Mouse (Mus musculus) heart, embryonic 13.5 days (tissue): Measurements from ENCODE around the gene Colq. TPM values are rescaled to one million over a fixed set of nuclear protein-coding genes. Genes with fewer than 3 reads are reported as not detected.

Experiments
- ATAC-seq: fragments of 200-750 bp; cut with Nextera tagmentation; 2 replicates; pipeline ENCODE4 v1.8.0; 2017; ENCODE audit warnings: moderate TSS enrichment; ENCODE audit not compliant: insufficient number of reproducible peaks, low FRiP score, low TSS enrichment; ENCODE audit errors: extremely low read depth
- H3K27ac ChIP-seq: fragments of 300-500 bp; sonication (generic); replicated peaks from 2 replicates; pipeline ENCODE4 v1.5.1; 2015; ENCODE audit warnings: moderate library complexity, mild to moderate bottlenecking, inconsistent platforms
- H3K27me3 ChIP-seq: fragments of 300-500 bp; sonication (generic); replicated peaks from 2 replicates; pipeline ENCODE4 v1.6.1; 2015; ENCODE audit warnings: mild to moderate bottlenecking, inconsistent platforms
- H3K36me3 ChIP-seq: fragments of 300-500 bp; sonication (generic); 2 replicates; pipeline ENCODE4 v1.6.1; 2015; ENCODE audit warnings: mild to moderate bottlenecking, inconsistent platforms
- H3K4me1 ChIP-seq: fragments of 300-500 bp; sonication (generic); 2 replicates; pipeline ENCODE4 v1.6.1; 2015; ENCODE audit warnings: inconsistent platforms
- H3K4me2 ChIP-seq: fragments of 300-500 bp; sonication (generic); 2 replicates; pipeline ENCODE4 v1.6.1; 2015; ENCODE audit warnings: inconsistent platforms, mild to moderate bottlenecking, moderate library complexity
- H3K4me3 ChIP-seq: fragments of 300-500 bp; sonication (generic); 2 replicates; pipeline ENCODE4 v1.5.1; 2015; ENCODE audit warnings: moderate library complexity, mild to moderate bottlenecking, inconsistent platforms
- H3K9ac ChIP-seq: fragments of 300-500 bp; sonication (generic); 2 replicates; pipeline ENCODE4 v1.6.1; 2015; ENCODE audit warnings: inconsistent platforms, mild to moderate bottlenecking, moderate library complexity
- H3K9me3 ChIP-seq: fragments of 300-500 bp; sonication (generic); 2 replicates; pipeline ENCODE4 v1.6.1; 2016; ENCODE audit warnings: inconsistent platforms
- WGBS: fragments of 180-500 bp; shearing (Covaris S2); methylation state at CpG from one replicate; pipeline ENCODE4 v1.1.7; 2015; ENCODE audit warnings: mixed read lengths; 5-methylcytosine and 5-hydroxymethylcytosine counted together
- polyA plus RNA-seq: library from polyadenylated mRNA; unstranded; fragments of >200 nt; fragmentation: Nextera tagmentation; extraction: Ambion mirVana; gene quantifications from 2 replicates; pipeline ENCODE4 v1.2.1, GENCODE M21; 2015

The Colq gene
- polyA plus RNA-seq, 1 experiment from 2014 or later = 8.1 TPM

DNA sequence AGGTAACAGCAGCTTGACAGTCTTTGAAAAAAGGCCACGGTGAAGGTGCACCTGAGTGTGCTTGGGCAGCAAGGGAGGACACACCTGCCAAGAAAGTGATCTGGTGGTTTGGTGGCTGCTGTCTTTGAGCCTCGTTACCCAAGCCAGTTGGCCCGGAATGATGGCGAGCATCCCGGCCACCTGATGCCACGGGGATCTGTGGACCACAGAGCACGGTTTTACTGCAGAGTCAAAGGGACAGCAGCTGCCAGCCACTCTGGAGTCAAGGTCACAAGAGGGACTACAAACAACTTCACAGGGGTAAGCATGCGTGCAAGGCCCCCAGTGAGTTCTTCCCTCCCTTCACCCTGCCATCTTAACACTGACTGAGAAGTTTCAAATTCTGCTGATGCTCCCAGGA is 33.9 kb downstream of the Colq start:
- Histone ChIP-seq H3K4me2 (no peak overlapping the region), H3K4me3 (no peak overlapping the region), H3K4me1 (peaks cover 48% of the 10 kb centered on the region), H3K27me3 (peaks cover 36% of the 10 kb centered on the region), H3K36me3 (no peaks in the 10 kb centered on the region), H3K9me3 (no peaks in the 10 kb centered on the region), H3K27ac (no peak overlapping the region), H3K9ac (no peak overlapping the region)
- ATAC-seq = no peak
- WGBS = 79% methylated on average over 8 of the region's 8 CpGs

DNA sequence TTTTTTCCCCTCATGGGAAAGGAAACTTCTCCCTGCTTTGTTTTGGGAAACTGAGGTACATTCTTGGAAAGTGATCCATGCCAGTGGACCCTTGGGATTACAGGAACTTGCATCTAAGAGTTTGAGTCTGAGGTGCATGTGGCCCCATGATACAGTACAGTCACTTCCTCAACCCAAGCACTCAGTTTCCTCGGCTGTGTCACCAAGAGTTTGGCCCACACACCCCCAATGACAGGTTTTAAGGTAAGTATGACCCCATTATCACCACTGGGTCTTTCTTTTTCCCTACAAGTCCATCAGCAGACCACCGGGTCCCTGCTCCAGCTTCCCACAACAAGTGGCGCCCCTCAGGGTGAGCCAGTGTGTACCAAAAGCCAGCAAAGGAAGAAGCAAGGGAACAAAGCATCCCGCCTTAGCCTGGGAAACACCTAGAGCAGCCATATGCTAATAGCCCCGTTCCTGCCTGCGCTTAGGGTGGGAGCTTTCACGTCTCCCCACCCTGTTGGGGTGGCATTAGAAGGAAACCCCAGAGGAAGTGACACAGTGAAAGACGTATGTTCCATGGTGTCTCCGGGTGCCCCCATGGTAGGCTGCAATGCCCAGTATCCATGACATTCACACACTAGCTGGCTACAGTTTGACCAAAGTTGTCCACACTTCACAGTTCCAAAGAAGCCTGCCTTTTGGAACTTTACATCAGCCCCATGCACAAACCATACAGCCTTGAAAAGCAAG is 34.5 kb downstream of the Colq start:
- H3K27ac ChIP-seq = no peak overlapping the region
- H3K9ac ChIP-seq = no peak overlapping the region
- no peaks in the 10 kb centered on the region for H3K36me3 ChIP-seq
- H3K4me3 ChIP-seq = no peak overlapping the region
- ATAC-seq = no peak
- H3K4me2 ChIP-seq = no peak overlapping the region
- WGBS = 84% methylated on average over 9 of the region's 9 CpGs
- peaks cover 36% of the 10 kb centered on the region for H3K27me3 ChIP-seq
- peaks cover 50% of the 10 kb centered on the region for H3K4me1 ChIP-seq
- H3K9me3 ChIP-seq = no peaks in the 10 kb centered on the region

DNA sequence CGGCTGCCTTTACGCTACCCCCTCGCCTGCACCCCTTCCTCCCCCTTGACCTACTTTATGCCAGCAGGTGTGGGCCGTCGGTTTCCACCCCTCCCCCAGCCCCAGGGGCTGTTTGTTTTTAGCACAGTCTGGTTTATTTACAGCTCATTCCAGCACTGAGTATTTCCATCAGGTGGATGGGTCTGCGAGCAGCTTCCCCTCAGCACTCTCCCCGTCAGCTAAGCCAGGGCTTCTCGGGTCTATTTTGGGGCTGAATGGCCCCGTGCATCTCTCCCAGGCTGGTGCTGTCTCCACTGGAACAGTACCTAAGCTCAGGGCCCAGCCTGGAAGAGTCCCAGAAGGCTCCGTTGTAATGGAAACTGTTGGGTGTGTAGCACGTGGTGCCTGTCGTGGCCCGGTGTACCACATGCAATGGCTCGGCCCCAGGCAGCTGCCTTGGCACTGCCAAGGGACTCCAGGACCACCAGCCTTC is 35.1 kb downstream of the Colq start:
- peaks cover 38% of the 10 kb centered on the region for H3K27me3 ChIP-seq
- H3K27ac ChIP-seq = no peak overlapping the region; the same call in 1 of the 2 replicates
- no peaks in the 10 kb centered on the region for H3K9me3 ChIP-seq
- no peak overlapping the region for H3K4me2 ChIP-seq
- no peak overlapping the region for H3K9ac ChIP-seq
- no peak for ATAC-seq
- WGBS = 47% methylated on average over 14 of the region's 14 CpGs
- peaks cover 43% of the 10 kb centered on the region for H3K4me1 ChIP-seq
- H3K36me3 ChIP-seq = no peaks in the 10 kb centered on the region
- no peak overlapping the region for H3K4me3 ChIP-seq

DNA sequence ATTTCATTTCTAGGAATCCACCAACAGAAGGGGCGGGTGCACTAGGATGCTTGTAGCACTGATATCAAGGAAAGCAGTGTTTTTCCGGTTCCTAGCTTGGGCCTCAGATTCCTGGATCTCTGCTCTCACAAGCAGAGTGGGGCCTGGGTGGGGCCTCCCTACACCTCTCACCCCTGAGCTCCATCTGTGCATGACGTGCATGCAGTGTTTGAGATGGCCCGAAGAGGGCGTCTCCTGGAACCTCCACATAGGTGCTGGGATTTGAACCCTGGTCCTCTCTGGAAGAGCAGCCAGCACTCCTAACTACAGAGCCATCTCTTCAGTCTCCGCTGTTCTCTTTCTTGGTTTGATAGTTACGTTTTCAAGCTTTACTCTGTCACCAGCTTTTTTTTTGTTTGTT is 36.1 kb downstream of the Colq start:
- H3K27ac ChIP-seq = no peak overlapping the region
- peaks cover 33% of the 10 kb centered on the region for H3K4me1 ChIP-seq
- H3K4me3 ChIP-seq = no peak overlapping the region
- ATAC-seq = no peak
- H3K9me3 ChIP-seq = no peaks in the 10 kb centered on the region
- no peak overlapping the region for H3K4me2 ChIP-seq
- peaks cover 40% of the 10 kb centered on the region for H3K27me3 ChIP-seq
- no peaks in the 10 kb centered on the region for H3K36me3 ChIP-seq
- H3K9ac ChIP-seq = no peak overlapping the region
- 77% methylated on average over 7 of the region's 7 CpGs for WGBS

DNA sequence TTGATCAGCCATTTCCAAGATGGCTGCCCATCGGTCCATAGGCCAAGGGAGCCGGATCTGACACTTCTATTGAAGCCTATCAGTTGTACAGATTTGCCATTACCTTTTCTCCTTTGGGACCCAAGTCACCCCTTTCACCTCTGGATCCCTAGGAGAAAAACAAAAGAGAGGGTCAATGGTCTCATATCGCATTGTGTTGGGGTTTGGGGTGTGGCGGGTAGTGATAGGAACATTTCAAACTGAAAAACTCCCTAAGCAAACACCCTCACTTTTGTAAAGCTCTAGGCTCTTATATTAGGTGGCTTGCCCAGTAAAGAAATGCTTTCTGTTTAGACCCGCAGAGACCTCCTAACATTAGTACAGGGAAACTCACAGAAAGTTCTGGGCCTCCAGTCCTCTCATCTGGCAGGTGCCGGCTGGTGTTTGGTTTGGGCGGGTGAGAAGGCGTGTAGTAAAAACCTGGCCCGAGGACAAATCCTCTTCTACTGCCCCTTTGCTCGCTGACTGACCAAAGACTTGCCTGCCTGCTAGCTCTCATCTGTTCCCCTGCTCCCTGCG is 47.2 kb downstream of the Colq start:
- H3K9me3 ChIP-seq = no peaks in the 10 kb centered on the region
- H3K4me3 ChIP-seq = no peak overlapping the region
- no peak for ATAC-seq
- WGBS = 72% methylated on average over 11 of the region's 11 CpGs
- H3K4me2 ChIP-seq = no peak overlapping the region
- H3K9ac ChIP-seq = no peak overlapping the region
- no peak overlapping the region for H3K27ac ChIP-seq
- peaks cover 11% of the 10 kb centered on the region for H3K36me3 ChIP-seq
- peaks cover 9% of the 10 kb centered on the region; the same call in 1 of the 2 replicates for H3K4me1 ChIP-seq
- peaks cover 11% of the 10 kb centered on the region; the same call in 1 of the 2 replicates for H3K27me3 ChIP-seq

DNA sequence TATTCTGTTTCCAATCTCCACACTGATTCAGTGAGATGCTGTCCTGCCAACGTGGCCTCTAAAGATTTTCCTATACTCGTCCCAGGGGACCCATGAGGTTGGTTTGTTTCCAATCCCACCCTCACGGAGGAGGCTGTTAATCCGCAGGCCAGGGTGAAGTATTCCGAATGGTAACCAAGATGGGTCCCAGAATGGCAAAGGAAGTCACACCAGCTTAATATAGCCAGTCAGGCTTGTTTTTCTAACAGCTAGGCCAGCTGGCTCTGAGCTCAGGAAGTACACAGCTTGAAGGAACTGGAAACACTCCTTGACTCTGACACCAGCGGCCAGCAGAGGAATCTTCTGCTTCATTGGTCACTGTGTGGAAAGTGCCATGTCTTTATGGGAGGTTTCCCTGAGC is 53.8 kb downstream of the Colq start:
- no peak for ATAC-seq
- Histone ChIP-seq H3K9me3 (no peaks in the 10 kb centered on the region), H3K36me3 (0 out of 2 replicates have a peak, but pooled peaks cover 3% of the 10 kb centered on the region), H3K9ac (no peak overlapping the region), H3K27ac (no peak overlapping the region), H3K27me3 (no peaks in the 10 kb centered on the region), H3K4me3 (no peak overlapping the region), H3K4me2 (no peak overlapping the region), H3K4me1 (peaks cover 5% of the 10 kb centered on the region; the same call in 1 of the 2 replicates)
- WGBS = 57% methylated on average over 6 of the region's 6 CpGs

DNA sequence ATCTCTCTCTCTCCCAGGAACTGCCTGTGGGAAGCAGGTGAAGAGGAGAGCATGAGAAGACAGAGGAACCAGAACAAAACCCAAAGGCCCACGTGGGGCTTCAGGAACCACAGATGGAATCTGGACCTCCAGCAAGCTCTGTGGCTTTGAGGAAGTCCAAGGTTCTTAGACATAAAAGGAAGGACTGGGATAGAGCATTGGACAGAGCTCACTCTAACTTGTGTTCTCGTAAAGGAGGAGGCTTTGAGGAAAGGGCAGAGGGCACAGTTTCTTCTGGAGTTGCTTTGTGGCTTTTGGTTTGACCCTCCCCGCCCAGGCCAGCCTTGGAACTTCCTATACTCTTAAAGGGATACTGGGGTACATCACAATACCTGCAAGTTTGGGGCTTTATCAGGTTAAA is 58.5 kb downstream of the Colq start:
- no peak overlapping the region for H3K27ac ChIP-seq
- no peak overlapping the region for H3K9ac ChIP-seq
- H3K4me1 ChIP-seq = peaks cover 7% of the 10 kb centered on the region; the same call in 1 of the 2 replicates
- H3K36me3 ChIP-seq = 0 out of 2 replicates have a peak, but pooled peaks cover 3% of the 10 kb centered on the region
- H3K27me3 ChIP-seq = 0 out of 2 replicates have a peak, but pooled peaks cover 4% of the 10 kb centered on the region
- no peak for ATAC-seq
- H3K4me2 ChIP-seq = no peak overlapping the region
- no peak overlapping the region for H3K4me3 ChIP-seq
- no peaks in the 10 kb centered on the region for H3K9me3 ChIP-seq
- WGBS = 63% methylated on average over 3 of the region's 3 CpGs

DNA sequence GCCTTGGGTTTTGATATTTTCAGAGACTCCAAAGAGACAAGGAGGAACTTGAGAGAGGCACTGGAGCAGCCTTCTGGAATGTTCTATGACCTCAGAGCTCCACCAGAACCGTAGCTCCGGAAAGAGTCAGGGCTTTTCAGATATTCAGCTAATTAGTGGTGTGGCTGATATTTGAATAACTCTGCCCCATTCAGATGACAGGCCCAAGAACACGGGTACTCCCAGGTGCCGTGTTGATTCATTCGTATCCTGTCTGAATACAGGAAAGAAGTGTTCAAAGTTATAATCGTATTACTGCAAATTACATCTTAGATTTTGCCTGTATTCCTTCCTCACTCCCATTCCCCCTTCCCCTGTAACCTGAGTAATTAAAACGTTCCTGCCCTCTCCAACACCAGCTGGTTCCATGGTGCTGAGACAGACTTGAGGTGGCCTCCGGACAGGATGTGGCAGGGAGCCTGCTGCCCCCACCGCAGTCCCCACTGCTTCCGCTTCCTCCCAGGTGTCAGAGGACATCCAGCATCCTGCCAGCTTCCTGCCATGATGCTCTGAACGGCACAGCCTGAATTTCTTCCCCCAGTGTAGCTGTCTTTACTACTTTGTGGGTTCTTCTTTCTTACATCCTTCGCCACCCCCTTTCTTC is 59.5 kb downstream of the Colq start:
- 50% methylated on average over 12 of the region's 12 CpGs for WGBS
- Histone ChIP-seq H3K9me3 (no peaks in the 10 kb centered on the region), H3K27me3 (0 out of 2 replicates have a peak, but pooled peaks cover 4% of the 10 kb centered on the region), H3K4me2 (no peak overlapping the region), H3K9ac (no peak overlapping the region), H3K4me3 (no peak overlapping the region), H3K36me3 (0 out of 2 replicates have a peak, but pooled peaks cover 3% of the 10 kb centered on the region), H3K27ac (peak overlapping the region; percentile 10; the same call in 1 of the 2 replicates), H3K4me1 (peaks cover 7% of the 10 kb centered on the region; the same call in 1 of the 2 replicates)
- ATAC-seq = no peak

DNA sequence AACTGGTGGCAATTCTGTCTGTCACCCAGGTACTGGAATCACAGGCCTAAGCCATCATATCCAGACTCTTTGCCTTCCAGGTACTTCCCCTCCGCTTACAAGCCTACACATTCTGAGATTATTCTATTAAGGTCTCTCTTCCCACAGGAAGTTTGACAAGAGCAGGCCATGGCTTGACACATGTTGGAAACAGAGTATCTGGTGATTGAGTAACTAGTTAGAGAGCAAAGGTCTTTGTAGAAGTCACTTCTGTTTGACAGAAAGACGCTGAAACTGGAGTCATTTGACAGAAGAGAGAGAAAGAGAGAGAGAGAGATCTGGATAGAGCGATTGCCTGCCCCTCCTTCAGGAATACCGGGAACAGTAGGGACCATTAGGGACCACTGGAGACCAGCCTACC is 60.3 kb downstream of the Colq start:
- ATAC-seq = no peak
- 72% methylated on average over 4 of the region's 4 CpGs for WGBS
- H3K27ac ChIP-seq = no peak overlapping the region

DNA sequence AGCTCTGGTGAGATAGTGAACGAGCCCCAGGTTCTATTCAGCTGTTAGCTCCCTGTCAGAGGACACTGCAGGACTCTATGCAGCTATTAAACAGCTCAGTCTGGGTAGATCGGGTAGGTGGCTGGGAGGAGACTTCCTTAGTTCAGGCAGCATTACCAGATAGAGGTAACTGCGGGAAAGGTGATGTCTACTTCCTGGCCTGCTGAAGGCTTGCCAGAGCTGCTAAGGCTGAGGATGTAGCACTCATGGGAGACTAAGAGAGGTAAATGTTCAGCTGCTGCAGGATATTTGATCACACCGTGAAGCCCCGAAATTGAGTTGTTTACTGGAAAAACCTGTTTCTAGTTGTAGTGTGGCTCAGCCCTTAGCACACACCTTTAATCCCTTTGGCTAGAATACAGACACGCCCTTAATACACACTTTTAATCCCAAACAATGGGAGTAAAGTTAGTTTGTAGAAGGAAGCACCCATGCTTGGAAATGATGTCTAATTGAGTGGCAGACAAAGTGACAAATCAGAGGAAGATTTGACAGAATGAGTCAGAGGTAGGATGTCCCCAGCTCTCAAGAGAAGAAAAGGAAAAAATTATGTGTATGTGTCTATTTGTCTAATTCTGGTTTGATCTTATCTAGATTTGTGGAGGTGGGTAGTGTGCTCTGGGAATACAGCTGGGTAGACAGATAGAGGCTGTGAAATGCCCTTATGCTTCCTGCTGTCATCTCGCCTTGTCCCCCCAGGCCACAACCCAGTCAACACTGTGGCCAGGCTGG is 65.9 kb downstream of the Colq start:
- Histone ChIP-seq H3K4me2 (no peak overlapping the region), H3K9ac (no peak overlapping the region), H3K36me3 (peaks cover 15% of the 10 kb centered on the region), H3K9me3 (no peaks in the 10 kb centered on the region), H3K27me3 (0 out of 2 replicates have a peak, but pooled peaks cover 4% of the 10 kb centered on the region), H3K27ac (no peak overlapping the region), H3K4me3 (no peak overlapping the region), H3K4me1 (no peaks in the 10 kb centered on the region)
- 61% methylated on average over 7 of the region's 7 CpGs for WGBS
- ATAC-seq = no peak

More for the DNA sequence above, 60.3 kb downstream of the Colq start:
- peaks cover 7% of the 10 kb centered on the region for H3K36me3 ChIP-seq
- peaks cover 7% of the 10 kb centered on the region; the same call in 1 of the 2 replicates for H3K4me1 ChIP-seq
- no peak overlapping the region for H3K9ac ChIP-seq
- 0 out of 2 replicates have a peak, but pooled peaks cover 4% of the 10 kb centered on the region for H3K27me3 ChIP-seq
- no peak overlapping the region for H3K4me3 ChIP-seq
- no peaks in the 10 kb centered on the region for H3K9me3 ChIP-seq
- no peak overlapping the region for H3K4me2 ChIP-seq

DNA sequence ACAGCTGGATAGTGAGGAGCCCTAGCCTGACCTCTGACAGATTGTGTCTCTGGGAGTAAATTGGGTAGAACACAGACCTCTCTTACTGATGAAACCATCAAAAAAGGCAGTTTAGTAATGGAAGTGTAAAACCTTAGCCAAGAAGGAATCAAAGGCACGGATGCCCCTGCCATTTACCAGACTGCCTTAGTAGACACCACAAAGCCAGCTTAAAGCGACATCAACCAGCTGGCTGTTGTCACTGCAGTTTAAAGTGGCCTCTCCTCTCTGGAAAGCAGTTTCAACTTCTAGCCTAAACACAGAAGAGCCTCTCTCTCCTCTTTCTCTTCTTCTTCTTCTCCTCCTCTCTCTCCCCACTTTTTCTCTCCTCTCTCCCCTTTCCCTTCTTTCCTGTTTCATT is 69.8 kb downstream of the Colq start:
- 46% methylated on average over 2 of the region's 2 CpGs for WGBS
- no peaks in the 10 kb centered on the region for H3K9me3 ChIP-seq
- peaks cover 15% of the 10 kb centered on the region for H3K36me3 ChIP-seq
- H3K9ac ChIP-seq = no peak overlapping the region
- H3K4me2 ChIP-seq = no peak overlapping the region
- H3K4me3 ChIP-seq = no peak overlapping the region
- H3K27ac ChIP-seq = no peak overlapping the region
- no peaks in the 10 kb centered on the region for H3K27me3 ChIP-seq
- H3K4me1 ChIP-seq = peaks cover 7% of the 10 kb centered on the region; the same call in 1 of the 2 replicates
- ATAC-seq = no peak
